Mouse (Mus musculus) C2C12 (cell line): ENCODE results near the gene Zfp575. TPM values are rescaled to one million over a fixed set of nuclear protein-coding genes. Genes with fewer than 3 reads are reported as not detected.

ENCODE experiments used
- H3K27me3 ChIP-seq: one replicate; pipeline ENCODE4 v1.6.1; 2011; ENCODE audit not compliant: control insufficient read depth, insufficient read depth, insufficient read length
- H3K36me3 ChIP-seq: one replicate; pipeline ENCODE4 v1.6.1; 2011; ENCODE audit not compliant: control insufficient read depth, insufficient read depth
- H3K4me3 ChIP-seq: one replicate; pipeline ENCODE4 v1.5.1; 2011; ENCODE audit warnings: mild to moderate bottlenecking, control low read depth; ENCODE audit not compliant: poor library complexity, insufficient read depth, severe bottlenecking
- H3K79me2 ChIP-seq: one replicate; pipeline ENCODE4 v1.6.1; 2011; ENCODE audit not compliant: control insufficient read depth, insufficient read depth
- H3K79me3 ChIP-seq: one replicate; pipeline ENCODE4 v1.6.1; 2011; ENCODE audit warnings: low read depth, control low read depth
- H3ac ChIP-seq: one replicate; pipeline ENCODE3; 2011; ENCODE audit warnings: low read depth; ENCODE audit not compliant: control insufficient read depth, insufficient read length
- CEBPB ChIP-seq: IDR thresholded peaks from one replicate; pipeline ENCODE4 v1.6.1; 2011; ENCODE audit warnings: low read depth, mild to moderate bottlenecking, control low read depth, moderate library complexity
- CTCF ChIP-seq: IDR thresholded peaks from one replicate; pipeline ENCODE4 v1.5.1; 2011; ENCODE audit not compliant: control insufficient read depth, insufficient read depth, insufficient read length
- FOSL1 ChIP-seq: IDR thresholded peaks from one replicate; pipeline ENCODE4 v1.8.0; 2011; ENCODE audit warnings: mild to moderate bottlenecking, low read length; ENCODE audit not compliant: poor library complexity, insufficient read depth, severe bottlenecking
- MAX ChIP-seq: IDR thresholded peaks from one replicate; pipeline ENCODE4 v1.6.1; 2011; ENCODE audit warnings: mild to moderate bottlenecking, control low read depth
- MYOD1 ChIP-seq: IDR thresholded peaks from one replicate; pipeline ENCODE4 v1.6.1; 2011; ENCODE audit warnings: low read depth; ENCODE audit not compliant: control insufficient read depth, insufficient read length
- MYOG ChIP-seq: IDR thresholded peaks from one replicate; pipeline ENCODE4 v1.6.1; 2011; ENCODE audit not compliant: control insufficient read depth, insufficient read length; ENCODE audit errors: extremely low read depth
- USF1 ChIP-seq: IDR thresholded peaks from one replicate; pipeline ENCODE4 v1.6.1; 2011; ENCODE audit warnings: low read depth, mild to moderate bottlenecking, control low read depth, moderate library complexity
- polyA plus RNA-seq: library from polyadenylated mRNA; unstranded; fragments of >200 nt; fragmentation: generic; extraction: Trizol; gene quantifications from one replicate; pipeline ENCODE4 v1.2.1, GENCODE M21; 2012; ENCODE audit warnings: missing spikeins

Gene Zfp575
- polyA plus RNA-seq, 1 experiment: 0.35 TPM

- Histone ChIP-seq H3ac (no peak overlapping the region), H3K27me3 (no peaks in the 10 kb centered on the region), H3K79me3 (no peaks in the 10 kb centered on the region), H3K79me2 (no peaks in the 10 kb centered on the region), H3K36me3 (no peaks in the 10 kb centered on the region), H3K4me3 (no peak overlapping the region)
- TF ChIP-seq FOSL1 (no peak), MYOG (no peak), MAX (no peak), CTCF (no peak), MYOD1 (no peak)
Measured at GRCm38 (mm10) chr7:24574224-24574796, 13.1 kb downstream of the Zfp575 start.

- no peak overlapping the region for H3ac ChIP-seq
- H3K27me3 ChIP-seq: no peaks in the 10 kb centered on the region
- H3K36me3 ChIP-seq: no peaks in the 10 kb centered on the region
- no peaks in the 10 kb centered on the region for H3K79me2 ChIP-seq
- TF ChIP-seq MYOD1 (no peak), USF1 (no peak), CEBPB (no peak), MAX (no peak), MYOG (no peak), CTCF (no peak), FOSL1 (no peak)
- H3K79me3 ChIP-seq: no peaks in the 10 kb centered on the region
- no peak overlapping the region for H3K4me3 ChIP-seq
Measured at GRCm38 (mm10) chr7:24572455-24572854, 15.0 kb downstream of the Zfp575 start.

GRCm38 (mm10) chr7:24571071-24571470, 16.4 kb downstream of the Zfp575 start:
- TF ChIP-seq CEBPB (no peak), USF1 (no peak), MAX (no peak), MYOD1 (no peak), MYOG (no peak), FOSL1 (no peak), CTCF (no peak)
- H3K79me3 ChIP-seq: no peaks in the 10 kb centered on the region
- no peaks in the 10 kb centered on the region for H3K79me2 ChIP-seq
- H3K27me3 ChIP-seq: no peaks in the 10 kb centered on the region
- no peak overlapping the region for H3K4me3 ChIP-seq
- H3K36me3 ChIP-seq: peaks cover 6% of the 10 kb centered on the region
- H3ac ChIP-seq: no peak overlapping the region

- TF ChIP-seq MYOD1 (no peak), CTCF (no peak), FOSL1 (no peak)
- H3ac ChIP-seq: no peak overlapping the region
- no peaks in the 10 kb centered on the region for H3K79me3 ChIP-seq
- H3K27me3 ChIP-seq: no peaks in the 10 kb centered on the region
- H3K79me2 ChIP-seq: no peaks in the 10 kb centered on the region
- peaks cover 8% of the 10 kb centered on the region for H3K36me3 ChIP-seq
- H3K4me3 ChIP-seq: no peak overlapping the region
Measured at GRCm38 (mm10) chr7:24568512-24568911, 18.9 kb downstream of the Zfp575 start.

GRCm38 (mm10) chr7:24566206-24566605, 21.2 kb downstream of the Zfp575 start:
- peaks cover 8% of the 10 kb centered on the region for H3K36me3 ChIP-seq
- no peak overlapping the region for H3K4me3 ChIP-seq
- no peaks in the 10 kb centered on the region for H3K27me3 ChIP-seq
- TF ChIP-seq MYOG (no peak), CTCF (no peak), MYOD1 (no peak), FOSL1 (no peak), MAX (no peak), CEBPB (no peak), USF1 (no peak)
- H3K79me3 ChIP-seq: no peaks in the 10 kb centered on the region
- H3K79me2 ChIP-seq: no peaks in the 10 kb centered on the region
- no peak overlapping the region for H3ac ChIP-seq

- Histone ChIP-seq H3K36me3 (peaks cover 8% of the 10 kb centered on the region), H3ac (no peak overlapping the region), H3K79me2 (no peaks in the 10 kb centered on the region), H3K79me3 (no peaks in the 10 kb centered on the region), H3K4me3 (no peak overlapping the region), H3K27me3 (no peaks in the 10 kb centered on the region)
- TF ChIP-seq USF1 (no peak), FOSL1 (no peak), MYOG (no peak), MYOD1 (no peak), CEBPB (no peak), CTCF (no peak), MAX (no peak)
Measured at GRCm38 (mm10) chr7:24565627-24566026, 21.8 kb downstream of the Zfp575 start.
